Mouse (Mus musculus) ES-CJ7 (cell line): ENCODE results near the gene Samd4b.
"Not testable (repeated sequence)": the region's sequence is repeated elsewhere in the genome, so short reads cannot be mapped to it uniquely, and the experiment has no call there.

Experiments
- DNase-seq: peaks from one replicate; pipeline ENCODE4 v3.0.0; 2011; ENCODE audit warnings: low read depth, low spot score

Gene Samd4b

DNA sequence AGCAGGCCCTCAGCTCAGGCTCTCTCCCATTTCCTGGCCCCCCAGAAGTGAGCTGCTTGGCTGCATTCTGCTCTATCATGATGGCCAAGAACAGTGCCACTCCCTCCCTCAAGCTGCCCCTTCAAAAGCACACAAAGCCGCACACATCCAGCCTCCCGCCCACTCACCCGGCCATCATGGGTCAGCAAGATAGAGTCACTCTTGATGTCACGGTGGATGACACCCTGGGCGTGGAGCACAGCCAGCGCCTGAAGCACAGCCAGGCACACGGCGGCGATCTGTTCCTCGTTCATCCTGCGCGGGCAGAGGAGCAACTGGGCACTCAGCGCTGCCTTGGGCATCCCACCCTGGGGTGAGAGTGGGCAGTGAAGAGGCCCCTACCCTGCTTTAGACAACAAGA lies 35.6 kb downstream of the Samd4b start:
- no peak for DNase-seq

DNA sequence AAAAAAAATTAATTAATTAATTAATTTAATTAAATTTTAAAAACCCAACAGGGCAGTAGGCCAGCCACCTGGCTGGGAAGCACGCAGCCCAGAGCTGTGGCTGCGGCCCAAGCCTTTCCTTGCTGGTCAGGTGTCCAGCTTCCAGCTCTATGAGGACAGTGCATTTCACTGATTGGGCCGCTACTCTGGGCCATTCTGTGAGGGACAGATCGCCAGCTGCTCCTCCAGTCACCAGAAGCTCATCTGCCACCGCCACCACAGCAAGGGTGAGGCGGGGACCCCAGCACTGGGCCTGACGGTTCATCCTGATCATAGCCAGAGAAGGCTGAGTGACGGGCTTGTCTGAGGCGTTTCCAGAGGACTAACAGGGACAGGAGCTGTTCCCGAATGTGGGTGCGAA lies 36.0 kb downstream of the Samd4b start:
- DNase-seq, result no peak

DNA sequence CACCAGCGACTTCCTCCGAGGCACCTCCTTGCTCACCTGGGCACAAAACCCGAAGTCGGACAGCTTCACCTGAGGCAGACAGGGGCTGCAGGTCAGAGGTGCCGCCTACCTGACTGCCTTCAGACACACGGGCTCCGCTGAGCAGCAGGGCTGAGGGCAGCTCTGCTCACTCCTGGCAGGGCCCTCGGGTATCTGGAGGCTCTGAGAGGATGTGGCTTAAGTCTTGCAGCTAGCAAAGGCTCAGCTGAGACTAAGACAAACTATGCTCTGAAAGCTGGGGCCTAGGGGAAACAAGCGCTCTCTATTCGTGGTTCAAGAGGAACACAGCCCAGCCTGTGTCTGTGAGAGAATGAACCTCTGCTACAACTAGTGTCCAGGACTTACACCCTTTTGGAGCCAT lies 37.1 kb downstream of the Samd4b start:
- no peak for DNase-seq

DNA sequence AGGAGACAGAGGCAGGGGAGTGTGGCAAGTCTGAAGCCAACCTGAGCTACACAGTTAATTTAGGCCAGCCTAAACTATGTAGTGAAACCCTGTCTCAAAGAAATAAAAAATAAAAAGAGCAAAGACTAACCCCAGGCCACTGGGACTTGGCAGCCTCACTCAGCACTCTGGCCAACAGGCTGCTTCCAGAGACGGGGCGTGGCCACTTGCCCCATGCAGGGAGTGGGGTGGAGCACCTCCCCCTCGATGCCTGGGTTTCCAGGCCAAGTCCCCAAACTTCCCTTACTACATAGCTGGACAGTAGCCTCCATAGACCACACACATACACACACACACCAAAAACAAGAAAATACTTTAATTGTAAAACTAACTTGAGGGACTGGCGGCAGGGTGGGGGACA lies 39.5 kb downstream of the Samd4b start:
- peak; percentile 42 for DNase-seq

DNA sequence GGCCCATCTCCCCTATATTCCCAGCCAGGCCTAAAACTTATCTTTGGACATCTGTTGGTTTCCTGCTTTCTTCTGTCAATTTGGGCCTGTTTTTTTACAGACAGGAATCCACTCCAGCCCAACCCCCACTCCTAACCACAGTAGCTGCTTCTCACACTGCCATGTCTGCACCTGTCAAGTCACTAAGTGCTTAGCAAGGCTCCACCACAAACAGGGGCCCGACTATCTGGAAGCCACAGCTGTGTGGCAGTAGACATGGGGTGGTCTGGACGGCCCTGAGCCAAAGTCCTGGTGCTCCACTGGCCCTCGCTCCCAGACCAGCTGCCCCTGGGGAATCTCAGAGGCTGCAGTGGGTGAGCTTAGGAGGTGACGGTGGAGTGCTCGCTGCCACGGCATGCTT lies 40.2 kb downstream of the Samd4b start:
- DNase-seq, result no peak

DNA sequence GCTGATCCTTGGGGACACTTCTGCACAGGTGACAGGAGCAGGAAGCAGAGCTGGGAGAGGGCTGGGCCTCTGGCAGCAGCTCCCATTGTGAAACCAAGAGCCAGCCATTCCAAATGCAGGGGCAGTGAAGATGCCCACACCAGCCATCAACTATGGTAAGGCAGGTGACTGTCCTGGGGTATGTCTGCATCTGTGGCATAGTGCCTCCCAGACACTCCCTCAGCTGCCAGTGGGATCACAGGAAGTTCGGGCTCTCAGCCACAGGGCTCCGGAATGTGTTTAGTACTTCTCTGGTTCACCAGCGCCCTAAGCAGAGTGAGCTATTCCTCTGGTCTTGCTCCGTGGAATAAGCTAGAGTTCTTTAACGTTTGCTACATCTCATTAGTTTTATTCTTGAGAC lies 40.9 kb downstream of the Samd4b start:
- no peak for DNase-seq

DNA sequence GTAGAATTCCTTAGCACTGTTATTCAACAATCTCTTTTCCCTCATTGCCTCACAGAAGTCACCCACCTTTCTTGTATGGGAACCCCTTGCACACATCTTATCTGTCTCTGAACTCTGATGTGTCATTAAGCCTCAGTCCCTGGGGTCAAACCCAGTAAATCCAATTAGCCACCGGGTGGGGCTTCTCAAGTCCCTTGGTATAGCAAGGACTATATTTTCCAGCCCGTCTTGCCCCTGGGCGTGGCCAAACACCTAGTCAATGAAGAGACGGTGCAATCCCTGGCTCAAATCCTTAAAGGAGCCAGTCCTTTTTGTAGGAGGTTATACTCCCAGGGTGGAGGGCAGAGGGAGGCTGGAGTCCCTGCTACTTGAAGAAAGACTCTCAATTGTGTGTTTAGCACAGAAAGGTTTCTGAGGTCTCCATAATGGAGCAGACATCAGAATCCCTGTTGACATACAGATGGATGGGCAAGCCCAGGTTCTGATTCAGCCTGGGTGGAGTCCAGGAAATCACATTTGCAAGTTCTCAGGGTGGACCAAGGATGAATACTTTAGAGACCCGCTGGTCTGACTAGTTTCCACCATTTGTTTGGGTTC lies 41.9 kb downstream of the Samd4b start:
- DNase-seq, result peak; percentile 56

DNA sequence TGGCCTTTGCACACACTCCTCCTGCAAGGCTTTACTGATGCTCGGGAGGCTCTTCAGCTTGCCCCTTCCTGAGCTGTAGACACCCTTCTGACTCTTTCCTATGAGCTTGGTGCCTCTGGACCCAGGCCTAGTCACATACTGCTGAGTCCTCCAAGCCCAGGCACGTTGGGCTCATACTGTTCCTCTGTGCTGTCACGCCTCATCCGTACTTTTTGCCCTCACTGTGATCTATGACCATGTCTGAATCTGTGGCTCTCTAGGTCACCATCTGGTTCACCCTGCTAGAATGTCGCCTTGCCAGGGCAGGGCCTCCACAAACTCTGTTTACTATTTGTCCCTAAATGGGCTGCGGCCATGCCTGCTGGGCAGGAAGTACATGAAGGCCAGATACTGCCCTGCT lies 44.9 kb downstream of the Samd4b start:
- DNase-seq, result no peak

DNA sequence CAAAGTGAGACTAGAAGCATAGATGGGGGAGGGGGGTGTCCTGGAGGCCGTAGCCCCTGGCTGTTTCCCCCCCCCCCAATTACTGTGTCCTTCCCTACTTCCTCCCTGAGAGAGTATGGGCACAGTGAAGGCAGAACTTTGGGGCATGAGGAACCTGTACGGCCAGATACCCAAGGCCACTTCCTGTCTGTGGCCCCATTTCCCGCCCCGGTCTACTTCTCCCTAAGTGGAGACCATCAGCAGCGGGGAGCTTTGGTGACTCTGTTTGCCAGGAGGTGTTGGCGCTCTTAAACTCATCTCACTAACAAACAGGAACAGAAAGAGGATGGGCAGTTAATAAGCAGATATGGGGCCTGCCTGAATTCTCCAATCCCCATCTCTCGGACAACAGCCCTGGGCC lies 50.3 kb downstream of the Samd4b start:
- DNase-seq, result no peak

DNA sequence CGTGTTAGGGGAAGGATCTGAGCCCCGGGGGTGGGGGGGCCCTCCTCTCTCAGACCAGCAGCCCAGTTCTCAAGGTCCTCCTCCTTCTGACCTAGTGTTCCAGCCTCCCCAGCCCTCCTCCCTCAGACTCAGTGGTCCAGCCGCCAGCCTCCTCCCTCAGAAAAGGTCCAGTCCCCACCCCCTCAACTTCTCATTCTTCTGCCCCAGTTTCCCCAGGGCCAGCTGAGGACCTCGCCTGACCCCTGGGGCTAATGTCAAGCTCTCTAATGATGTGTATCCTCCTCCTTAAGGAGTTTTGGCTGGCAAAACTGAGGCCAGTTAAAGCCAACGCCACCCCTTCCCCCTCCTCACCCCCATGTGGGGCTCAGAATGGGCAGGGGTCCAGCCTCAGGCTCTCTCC lies 50.8 kb downstream of the Samd4b start, which contains the start of gene Nccrp1:
TSS of gene Nccrp1 (minus strand) at position 101 of the 400 bp plus-strand sequence.
- DNase-seq, result no peak

DNA sequence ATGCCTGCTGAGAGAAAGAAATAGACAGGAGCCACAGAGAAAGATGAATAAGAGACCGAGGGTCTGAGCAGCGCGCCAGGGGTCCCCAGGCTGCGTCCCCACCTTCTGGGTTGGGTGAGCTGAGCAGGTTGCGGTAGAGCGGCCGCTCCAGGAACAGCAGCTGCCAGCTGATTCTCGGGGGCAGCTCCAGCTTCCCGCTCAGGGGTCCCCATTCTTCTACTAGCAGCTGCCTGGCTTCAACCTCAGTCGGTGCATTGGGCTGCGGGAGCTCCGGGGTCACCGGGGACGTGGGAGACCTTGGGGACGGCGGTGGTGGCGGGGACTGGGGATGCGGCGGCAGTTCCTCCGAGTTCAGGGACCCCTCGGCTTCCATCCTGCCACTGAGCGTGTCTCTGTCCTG lies 51.3 kb downstream of the Samd4b start:
- no peak for DNase-seq

DNA sequence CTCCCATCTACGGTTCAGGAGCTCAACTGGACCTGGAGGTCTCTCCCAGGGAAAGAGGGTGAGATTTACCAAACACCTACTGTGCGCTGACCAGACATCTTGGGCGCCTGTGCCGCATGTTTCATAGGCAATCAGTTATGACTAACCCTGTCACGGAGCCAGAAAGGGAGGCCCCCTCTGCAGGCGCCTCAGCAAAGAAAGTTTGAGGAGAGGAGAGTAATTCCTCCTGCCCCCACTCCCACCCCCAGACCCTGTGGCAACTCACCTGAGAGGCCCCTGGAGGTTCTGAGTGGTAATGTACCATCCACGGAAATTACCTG lies 52.1 kb downstream of the Samd4b start:
- DNase-seq, result no peak

DNA sequence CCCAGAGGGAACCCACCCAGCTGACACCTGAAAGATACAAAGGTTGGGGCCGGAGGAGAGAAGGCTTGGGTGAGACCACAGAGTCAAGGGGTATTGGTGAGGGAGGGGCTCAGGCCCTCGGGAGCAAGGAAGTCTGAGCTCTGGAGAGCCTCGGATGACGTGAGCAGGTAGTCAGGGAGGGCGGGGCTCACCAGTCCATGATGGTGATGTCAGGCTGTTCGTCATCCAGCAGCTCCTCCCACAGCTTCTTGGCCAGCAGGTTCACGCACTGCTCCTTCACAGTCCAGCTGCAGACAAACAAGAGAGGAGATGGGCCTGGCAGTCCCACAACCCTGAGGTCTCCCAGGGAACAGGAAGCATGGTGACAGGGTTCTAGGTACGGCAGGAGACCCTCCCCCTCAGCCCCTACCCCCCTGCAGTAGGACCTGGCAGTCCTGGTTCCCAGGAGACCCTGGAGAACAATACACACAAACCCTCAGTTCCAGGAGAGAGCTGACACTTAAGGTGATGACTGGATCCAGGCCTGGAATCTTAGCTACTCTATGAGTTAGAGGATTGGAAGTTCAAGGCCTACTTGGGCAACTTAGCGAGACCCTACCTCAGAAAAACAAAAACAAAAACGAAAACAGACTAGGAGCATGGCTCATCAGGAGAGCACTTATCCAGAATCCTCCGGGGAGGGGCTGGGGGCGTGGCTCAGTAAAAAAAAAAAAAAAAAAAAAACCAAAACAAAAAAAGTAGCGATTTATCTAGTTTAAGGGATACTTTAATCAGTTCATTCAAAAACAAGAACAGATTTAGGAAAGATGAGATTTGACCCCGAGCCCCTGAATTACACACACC lies 52.7 kb downstream of the Samd4b start:
- DNase-seq, result peak; percentile 67

DNA sequence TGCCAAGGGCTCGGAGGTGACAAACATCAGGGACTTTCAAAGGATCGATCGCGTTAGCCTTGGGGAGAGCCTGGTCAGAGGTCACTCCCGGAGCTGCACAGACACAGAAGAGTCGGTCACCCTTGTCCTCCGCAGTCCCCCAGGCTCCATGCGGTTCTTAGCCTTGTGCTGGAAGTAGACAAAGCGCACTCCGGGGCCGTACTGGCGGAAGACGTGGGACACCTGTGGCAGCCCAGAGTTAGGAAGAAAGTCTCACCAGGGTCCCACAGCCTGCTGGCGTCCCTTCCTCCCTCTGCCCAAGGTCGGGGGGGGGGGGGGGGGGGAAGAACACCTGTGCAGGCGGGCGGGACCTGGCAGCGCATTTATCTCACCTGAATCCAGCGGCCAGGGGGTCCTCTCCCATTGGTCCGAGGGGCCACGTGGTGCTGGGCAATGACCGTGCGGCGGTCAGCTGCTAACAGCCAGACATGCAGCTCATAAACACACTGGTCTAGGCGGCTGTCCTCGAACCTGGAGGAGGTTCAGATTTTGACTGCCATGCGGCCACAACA lies 53.8 kb downstream of the Samd4b start:
- DNase-seq, result no peak

DNA sequence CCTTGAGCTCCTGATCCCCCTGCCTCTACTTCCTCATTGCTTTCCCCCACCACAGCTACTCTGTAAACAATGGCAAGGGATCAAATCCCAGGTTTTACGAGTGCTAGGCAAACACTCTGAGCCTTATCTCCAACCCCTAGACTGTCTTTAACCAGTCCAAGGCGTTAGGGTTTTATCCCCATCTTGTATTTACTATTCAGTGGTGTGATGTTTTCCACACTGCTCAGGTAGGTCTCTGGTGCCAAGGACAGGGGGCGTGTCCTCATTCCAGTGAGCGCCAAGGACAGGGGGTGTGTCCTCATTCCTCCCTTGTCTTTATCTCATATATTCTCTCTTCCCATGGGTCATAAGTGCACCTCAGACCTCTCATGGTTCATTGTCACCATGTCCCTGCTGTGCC lies 57.4 kb downstream of the Samd4b start, which contains the start of gene Sycn:
TSS of gene Sycn (plus strand) at position 360 of the 400 bp plus-strand sequence.
- DNase-seq, result no peak

DNA sequence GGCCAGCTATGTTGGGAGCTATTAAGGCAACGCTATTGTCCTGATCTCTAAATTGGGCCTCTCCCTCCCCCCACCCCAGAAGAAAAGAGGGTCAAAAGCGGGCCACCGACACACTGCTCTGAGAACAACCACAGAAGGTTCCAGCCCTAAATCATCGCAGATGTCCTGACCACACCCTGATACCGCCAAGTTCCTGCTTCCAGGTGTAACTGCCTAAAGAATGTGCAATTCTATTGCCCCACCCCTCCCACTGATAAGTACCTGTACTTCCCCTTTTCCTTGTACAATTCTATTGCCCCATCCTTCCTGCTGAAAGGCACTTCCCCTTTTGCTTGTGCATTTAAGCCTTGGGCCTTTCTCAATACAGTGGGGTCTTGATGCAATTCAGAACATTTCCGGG lies 59.1 kb downstream of the Samd4b start:
- DNase-seq, result not testable (repeated sequence)

DNA sequence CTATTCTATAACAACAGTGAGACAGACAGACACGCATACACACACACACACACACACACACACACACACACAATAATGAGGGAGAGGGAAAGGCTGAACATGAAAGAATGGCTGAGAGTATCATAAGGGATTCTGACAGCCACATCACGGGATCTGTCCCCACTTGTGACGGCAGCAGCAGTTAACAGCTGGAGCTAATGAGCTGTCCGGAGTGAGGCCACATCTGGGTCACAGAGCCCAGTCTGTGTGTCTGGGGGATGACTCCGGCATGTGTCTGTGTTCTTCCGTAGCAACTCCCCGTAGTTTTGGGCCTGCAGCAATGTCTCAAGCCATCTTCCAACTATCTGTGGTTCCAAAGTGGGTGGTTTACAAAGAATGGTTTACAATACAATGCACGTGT lies 65.9 kb downstream of the Samd4b start:
- DNase-seq, result no peak

DNA sequence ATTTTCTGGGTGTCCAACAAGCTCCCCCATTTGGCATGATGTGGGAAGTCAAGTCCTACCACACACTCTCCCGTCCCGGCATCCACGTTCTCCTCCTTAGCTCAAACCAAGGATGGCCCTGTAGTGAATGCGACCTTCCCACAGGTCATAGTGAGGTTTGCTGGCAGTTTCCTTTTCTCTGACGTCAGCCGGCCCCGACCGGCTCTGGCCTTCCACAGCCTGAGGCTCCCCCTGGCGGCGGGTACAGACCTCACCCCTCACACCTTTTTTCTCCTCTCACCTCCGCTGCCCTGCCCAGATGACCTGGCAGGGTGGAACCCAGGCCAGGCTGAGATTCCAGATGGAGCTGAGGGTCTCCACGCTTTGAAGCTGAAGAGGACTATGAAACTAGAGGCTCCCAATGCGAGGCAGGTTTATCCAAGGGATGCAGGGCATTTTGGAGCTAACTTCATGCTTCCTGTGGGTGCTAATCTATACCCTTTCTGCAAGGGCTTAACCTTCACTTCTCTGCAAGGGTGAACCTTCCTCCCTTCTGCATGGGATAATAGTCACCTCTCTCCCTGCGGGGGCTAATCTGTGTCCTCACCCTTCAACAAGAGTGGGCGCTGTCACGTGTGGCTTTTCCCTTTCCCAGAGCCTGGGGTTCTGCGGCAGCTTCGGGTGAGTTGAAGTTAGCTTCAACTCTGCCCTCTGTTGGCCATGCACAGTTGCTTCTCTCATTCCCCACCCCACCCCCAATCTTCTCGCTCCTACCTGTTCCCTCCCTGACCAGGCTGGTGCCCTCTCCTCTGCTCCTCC lies 69.8 kb downstream of the Samd4b start:
- peak; percentile 87 for DNase-seq

DNA sequence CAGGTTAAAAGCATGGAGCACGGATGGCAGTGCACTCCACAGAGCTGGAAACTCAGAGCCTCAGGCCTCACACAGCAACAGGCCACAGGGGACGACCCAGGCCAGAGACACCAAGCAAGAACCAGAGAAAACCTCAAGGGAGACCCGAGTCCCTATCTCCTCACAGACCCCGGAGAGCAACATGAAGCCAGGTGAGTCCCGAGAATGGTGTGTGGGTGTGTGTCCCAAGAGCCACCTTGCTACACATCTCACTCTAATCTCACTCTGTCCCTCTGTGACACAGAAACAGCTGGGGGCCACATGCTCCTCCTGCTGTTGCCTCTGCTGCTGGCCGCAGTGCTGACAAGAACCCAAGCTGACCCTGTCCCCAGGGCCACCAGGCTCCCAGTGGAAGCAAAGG lies 75.4 kb downstream of the Samd4b start, which contains the start of gene Ifnl3:
TSS of gene Ifnl3 (plus strand) at position 301 of the 400 bp plus-strand sequence.
- DNase-seq, result not testable (repeated sequence)

DNA sequence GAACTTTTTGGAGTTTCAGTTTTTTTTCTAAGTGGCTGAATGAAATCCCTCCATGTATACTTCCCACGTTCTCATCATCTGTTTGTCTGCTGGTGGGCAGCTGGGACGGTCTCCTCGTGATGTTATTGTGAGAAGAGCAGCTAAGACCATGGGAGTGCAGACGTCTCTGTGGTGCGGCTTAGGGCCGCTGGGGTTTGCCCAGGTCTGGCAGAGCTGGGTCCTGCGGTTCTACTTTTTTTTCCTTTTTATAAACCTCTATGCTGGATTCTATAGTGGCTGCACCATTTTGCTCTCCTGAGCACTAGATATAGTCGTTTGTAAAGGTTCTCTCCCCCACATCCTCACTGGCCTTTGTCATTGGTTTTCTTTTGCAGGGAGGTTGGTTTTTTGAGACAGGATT lies 86.5 kb downstream of the Samd4b start:
- DNase-seq, result no peak

DNA sequence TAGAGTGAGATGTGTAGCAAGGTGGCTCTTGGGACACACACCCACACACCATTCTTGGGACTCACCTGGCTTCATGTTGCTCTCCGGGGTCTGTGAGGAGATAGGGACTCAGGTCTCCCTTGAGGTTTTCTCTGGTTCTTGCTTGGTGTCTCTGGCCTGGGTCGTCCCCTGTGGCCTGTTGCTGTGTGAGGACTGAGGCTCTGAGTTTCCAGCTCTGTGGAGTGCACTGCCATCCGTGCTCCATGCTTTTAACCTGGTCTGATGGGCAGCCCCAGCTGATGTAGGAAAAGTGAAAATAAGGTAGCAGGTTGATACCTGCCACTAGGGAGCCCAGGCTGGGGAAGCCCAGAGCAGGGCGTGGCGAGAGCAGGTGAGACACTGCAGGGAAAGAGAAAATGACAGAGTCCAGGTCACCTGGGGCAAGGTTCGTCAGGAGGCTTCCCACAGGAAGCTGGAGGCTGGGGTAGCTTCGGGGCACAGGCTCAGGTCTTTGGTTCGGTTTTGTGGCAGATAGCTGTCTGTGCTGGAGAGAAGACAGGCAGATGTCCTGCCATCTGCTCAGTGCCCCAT lies 87.5 kb downstream of the Samd4b start, which contains the start of gene Ifnl2:
TSS of gene Ifnl2 (minus strand) at position 51 of the 570 bp plus-strand sequence.
- not testable (repeated sequence) for DNase-seq

DNA sequence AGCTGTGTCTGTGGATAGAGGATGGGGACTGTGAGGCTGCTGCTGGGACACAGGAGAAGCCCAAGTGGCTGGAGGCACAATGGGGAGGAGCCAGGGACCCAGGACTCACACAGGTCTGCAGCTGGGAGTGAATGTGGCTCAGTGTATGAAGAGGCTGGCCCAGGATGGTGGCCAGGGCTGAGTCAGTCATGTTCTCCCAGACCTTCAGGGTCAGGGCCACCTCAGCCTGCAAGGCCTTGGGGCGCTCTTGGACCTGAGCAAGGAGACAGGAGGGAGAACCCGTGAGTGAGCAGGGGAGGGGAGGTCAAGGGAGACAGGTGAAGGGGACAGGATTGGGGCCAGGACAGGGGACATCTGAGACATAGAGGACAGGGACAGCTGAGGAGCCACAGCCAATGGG lies 88.8 kb downstream of the Samd4b start:
- not testable (repeated sequence) for DNase-seq
